Mouse (Mus musculus) MEL (cell line): ENCODE data around the gene Frmd5.

Experiments
- CHD1 ChIP-seq: IDR thresholded peaks from 2 replicates; pipeline ENCODE4 v1.6.1; 2012; ENCODE audit warnings: low read depth, mild to moderate bottlenecking, inconsistent platforms, low read length, improper control_type of control experiment
- CHD2 ChIP-seq: IDR thresholded peaks from 2 replicates; pipeline ENCODE4 v1.6.1; 2011; ENCODE audit warnings: low read length, improper control_type of control experiment
- CTCF ChIP-seq, 3 experiments: IDR thresholded peaks in 2 of 3; conservative IDR thresholded peaks in 1 of 3; 2 replicates each; pipeline ENCODE4 v1.5.1; 2011 to 2012; ENCODE audit warnings: low read length in 3 of 3, low read depth in 2 of 3, mild to moderate bottlenecking in 2 of 3, improper control_type of control experiment in 1 of 3, inconsistent platforms in 1 of 3, mixed read lengths in 1 of 3, moderate library complexity in 1 of 3; ENCODE audit not compliant: control insufficient read depth in 1 of 3, insufficient read depth in 1 of 3, poor library complexity in 1 of 3, severe bottlenecking in 1 of 3
- HCFC1 ChIP-seq: IDR thresholded peaks from 2 replicates; pipeline ENCODE4 v1.6.1; 2012; ENCODE audit warnings: low read depth, mild to moderate bottlenecking, inconsistent platforms, low read length, improper control_type of control experiment, moderate library complexity
- MAX ChIP-seq: IDR thresholded peaks from 2 replicates; pipeline ENCODE4 v1.6.1; 2011; ENCODE audit warnings: low read length, improper control_type of control experiment
- MYC ChIP-seq: IDR thresholded peaks from 2 replicates; pipeline ENCODE4 v1.6.1; 2011; ENCODE audit warnings: low read depth, mild to moderate bottlenecking, low read length, improper control_type of control experiment, moderate library complexity
- POLR2A ChIP-seq, 2 experiments: IDR thresholded peaks; 2 replicates each; pipeline ENCODE4 v1.6.1; 2011 to 2012; ENCODE audit warnings: low read length in 2 of 2, mild to moderate bottlenecking in 2 of 2, control low read depth in 1 of 2, improper control_type of control experiment in 1 of 2, low read depth in 1 of 2, moderate library complexity in 1 of 2; ENCODE audit not compliant: control insufficient read depth in 1 of 2, insufficient read depth in 1 of 2, poor library complexity in 1 of 2
- ZNF384 ChIP-seq: IDR thresholded peaks from 2 replicates; pipeline ENCODE4 v1.6.1; 2012; ENCODE audit warnings: low read depth, mild to moderate bottlenecking, inconsistent platforms, low read length, improper control_type of control experiment

- TF ChIP-seq ZNF384 (no peak), MYC (no peak), HCFC1 (no peak), MAX (no peak), CTCF (IDR thresholded peaks at IDR 0.05 in 2 of 3, conservative IDR thresholded peaks at IDR 0.05 in 1 of 3; ENCODE audit: control insufficient read depth in 1 of 3, insufficient read depth in 1 of 3, low read depth in 2 of 3, low read length in 3 of 3, poor library complexity in 1 of 3, severe bottlenecking in 1 of 3) (no peak), CHD2 (no peak), POLR2A (IDR thresholded peaks at IDR 0.05; ENCODE audit: control insufficient read depth in 1 of 2, insufficient read depth in 1 of 2, low read depth in 1 of 2, low read length in 2 of 2, poor library complexity in 1 of 2) (no peak), CHD1 (no peak)
Observed at GRCm38 (mm10) chr2:121615199-121615559, 191.7 kb downstream of the Frmd5 start.
